Mouse (Mus musculus) layer of hippocampus, adult 11-12 months (tissue): ENCODE data around the gene Fbxl19.
"Not testable (repeated sequence)": the region's sequence is repeated elsewhere in the genome, so short reads cannot be mapped to it uniquely, and the experiment has no call there.

Source experiments
- DNase-seq: peaks from one replicate; pipeline ENCODE4 v3.0.0; 2022; ENCODE audit warnings: low spot score

Gene Fbxl19

GRCm38 (mm10) chr7:127730170-127730569, 14.2 kb upstream of the Fbxl19 start:
- no peak for DNase-seq

DNA sequence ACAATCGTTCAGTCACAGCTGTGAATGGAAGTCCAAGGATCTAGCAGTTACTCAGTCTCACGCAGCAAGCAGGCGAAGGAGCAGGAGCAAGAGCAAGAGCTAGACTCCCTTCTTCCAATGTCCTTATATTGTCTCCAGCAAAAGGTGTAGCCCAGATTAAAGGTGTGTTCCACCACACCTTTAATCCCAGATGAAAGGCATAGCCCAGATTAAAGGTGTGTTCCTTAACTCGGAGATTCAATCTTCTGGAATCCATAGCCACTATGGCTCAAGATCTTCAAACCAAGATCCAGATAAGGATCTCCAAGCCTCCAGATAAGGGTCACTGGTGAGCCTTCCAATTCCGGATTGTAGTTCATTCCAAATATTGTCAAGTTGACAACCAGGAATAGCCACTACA, 12.3 kb upstream of the Fbxl19 start, which contains the start of gene Ctf2:
TSS of gene Ctf2 (minus strand) at position 101 of the 400 bp plus-strand sequence.
- DNase-seq: not testable (repeated sequence)

DNA sequence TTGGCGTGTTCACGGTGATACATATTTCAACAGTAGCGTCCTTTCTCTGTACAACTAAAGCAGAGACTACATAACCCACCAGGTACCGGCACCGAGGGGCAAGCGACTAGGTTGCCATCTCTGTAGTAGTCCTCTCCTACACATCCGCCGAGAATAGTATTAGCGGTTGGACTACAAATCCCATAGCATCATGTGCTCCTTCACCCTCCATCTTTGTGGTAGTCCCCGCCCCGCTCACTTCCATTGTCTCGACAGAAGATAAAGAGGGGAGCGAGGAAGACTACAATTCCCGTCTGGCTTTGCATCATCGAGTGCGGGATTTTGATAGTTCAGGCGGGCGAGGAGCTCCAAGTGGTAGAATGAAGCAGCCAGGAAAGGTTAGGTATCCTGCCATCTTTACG, 908 bp downstream of the Fbxl19 start:
- peak; percentile 96 for DNase-seq

DNA sequence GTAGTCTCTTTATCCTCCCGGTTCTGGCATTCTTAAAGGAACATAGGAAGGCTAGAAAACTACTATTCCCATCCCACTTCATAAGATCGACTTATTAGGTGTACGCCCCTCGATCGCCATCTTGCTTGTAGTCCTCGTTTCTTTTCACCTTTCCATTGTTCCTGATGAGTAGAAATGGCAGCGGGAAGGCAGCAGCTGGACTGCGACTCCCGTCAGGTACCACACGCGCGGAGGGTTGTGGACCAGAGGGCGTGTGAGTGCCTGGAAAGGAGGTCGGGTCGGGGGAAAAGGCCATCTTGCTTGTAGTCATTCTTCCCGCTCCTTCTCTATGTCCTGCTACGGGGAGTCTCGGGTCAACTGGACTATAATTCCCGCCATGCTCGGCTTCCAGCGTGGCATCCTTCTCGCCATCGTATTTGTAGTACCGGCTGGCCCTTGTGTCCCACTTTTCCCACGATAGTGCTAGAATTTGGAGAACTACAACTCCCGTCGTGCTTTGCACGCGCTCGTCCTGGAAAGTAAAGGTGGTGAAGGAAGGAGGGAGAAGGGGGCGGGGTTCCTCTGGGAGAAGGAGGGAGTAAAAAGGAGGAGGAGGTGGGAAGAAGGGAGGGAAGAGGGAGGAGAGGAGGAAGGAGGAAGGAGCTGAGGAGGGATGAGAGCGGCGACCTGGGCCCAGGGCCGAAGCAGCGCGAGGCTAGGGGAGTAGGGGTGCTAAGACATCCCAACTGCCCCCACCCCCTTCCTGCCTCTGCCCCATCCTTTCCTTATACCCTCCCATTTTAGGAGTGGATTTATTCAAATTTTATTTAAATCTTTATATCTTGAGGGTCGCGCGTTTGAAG, 1.5 kb downstream of the Fbxl19 start:
- peak; percentile 98 for DNase-seq

DNA sequence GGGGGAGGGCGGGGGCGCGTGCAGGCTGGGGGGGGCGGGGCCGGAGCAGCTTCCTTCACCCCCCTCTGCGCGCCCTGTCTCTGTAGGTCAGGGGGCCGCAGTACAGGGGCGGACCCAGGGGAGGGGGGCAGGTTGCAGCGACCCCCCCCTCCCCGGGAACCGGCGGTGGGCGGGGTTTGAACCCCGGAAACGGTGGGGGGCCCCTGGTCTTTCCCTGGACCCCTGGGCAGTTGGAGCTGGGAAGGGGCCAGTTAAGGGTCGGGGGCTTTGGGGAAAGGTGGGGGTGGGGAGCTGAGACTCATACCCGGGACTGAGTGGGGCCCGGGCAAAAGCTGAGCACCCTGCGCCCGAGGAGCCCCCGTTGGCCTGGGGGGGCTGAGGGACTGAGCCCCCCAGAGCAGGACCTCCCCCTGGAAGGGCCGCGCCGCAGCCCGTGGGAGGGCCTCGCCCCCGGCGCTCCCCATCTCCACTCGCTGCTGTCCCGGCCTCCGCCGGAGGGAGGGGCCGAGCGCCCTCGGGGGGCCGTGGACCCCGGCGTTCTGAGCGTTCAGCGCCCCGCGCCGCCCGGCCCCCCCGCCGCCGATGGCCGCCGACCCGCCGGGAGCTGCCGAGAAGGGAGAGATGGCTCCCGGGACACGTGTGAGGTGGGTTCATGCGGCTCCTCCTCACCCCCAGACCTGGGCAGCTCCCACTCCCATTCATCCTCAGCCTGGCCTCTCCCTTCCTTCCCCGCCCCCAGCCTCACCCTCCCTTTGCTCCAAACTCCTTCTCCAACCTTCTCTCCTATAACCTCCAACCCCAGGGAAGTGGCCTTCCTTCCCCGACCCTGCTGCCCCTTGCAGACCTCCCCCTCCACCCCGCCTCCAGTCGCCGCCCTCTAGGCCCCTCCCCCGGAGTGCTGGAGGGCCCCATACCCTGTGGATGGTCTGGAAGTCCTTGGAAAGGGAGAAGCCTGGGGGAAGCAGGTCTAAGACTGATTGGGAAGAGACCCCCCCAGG, 2.5 kb downstream of the Fbxl19 start:
- no peak for DNase-seq

- no peak for DNase-seq
Observed at GRCm38 (mm10) chr7:127747559-127748234, 3.4 kb downstream of the Fbxl19 start.

GRCm38 (mm10) chr7:127748235-127748560, 3.9 kb downstream of the Fbxl19 start:
- no peak for DNase-seq

DNA sequence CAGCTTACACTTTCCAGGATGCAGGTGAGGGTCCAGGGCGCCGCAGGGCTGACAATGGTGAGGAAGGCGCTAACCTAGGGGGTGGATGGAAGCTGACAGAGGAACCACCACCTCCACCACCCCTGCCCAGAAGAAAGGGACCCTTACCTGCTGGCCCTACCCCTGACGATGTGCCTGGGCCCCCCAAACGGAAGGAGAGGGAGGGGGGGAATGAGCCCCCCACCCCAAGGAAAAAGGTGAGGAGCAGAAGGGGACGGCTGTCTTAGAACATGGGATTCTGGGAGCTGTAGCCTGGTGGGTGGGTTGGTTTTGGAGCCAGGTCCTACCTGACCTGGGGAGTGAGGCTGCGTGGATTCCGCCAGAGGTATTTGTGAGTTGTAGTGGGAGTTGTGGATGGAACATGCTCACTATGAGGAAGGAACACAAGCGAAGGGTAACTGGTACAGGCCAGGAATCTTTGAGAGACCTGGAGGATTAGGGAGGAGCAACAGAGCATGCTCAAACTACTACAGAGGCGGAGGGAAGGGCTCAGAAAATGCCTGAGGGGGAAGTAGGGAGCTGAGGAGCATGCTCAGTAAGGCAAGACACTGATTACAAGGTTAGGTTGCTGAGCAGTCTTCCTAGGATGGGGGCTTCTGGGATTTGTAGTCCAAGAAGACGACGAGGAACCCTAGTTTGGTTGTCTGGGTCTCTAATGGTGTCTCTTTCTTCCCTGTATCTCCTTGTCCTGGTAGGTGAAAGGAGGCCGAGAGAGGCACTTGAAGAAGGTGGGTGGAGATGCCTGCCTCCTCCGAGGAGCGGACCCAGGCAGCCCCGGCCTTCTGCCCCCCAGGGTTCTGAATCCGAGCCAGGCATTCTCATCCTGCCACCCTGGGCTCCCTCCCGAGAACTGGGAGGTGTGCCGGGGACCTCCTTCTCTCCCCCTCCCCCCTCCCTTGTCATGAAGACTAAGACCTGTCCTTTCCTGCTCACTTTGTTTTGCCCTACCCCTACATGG, 6.1 kb downstream of the Fbxl19 start:
- peak; percentile 57 for DNase-seq

GRCm38 (mm10) chr7:127751619-127752018, 7.3 kb downstream of the Fbxl19 start:
- no peak for DNase-seq

DNA sequence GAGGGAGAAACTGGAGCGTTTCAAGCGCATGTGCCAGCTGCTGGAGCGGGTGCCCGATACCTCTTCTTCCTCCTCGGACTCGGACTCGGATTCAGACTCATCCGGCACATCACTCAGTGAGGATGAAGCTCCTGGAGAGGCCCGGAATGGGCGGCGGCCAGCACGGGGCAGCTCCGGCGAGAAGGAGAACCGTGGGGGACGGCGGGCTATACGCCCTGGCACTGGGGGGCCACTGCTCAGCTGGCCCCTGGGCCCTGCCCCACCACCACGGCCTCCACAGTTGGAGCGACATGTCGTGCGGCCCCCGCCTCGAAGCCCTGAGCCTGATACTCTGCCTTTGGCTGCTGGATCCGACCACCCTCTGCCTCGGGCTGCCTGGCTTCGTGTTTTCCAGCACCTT, 7.7 kb downstream of the Fbxl19 start:
- no peak for DNase-seq

GRCm38 (mm10) chr7:127753158-127753557, 8.8 kb downstream of the Fbxl19 start:
- DNase-seq: no peak

GRCm38 (mm10) chr7:127753741-127754140, 9.4 kb downstream of the Fbxl19 start:
- no peak for DNase-seq

DNA sequence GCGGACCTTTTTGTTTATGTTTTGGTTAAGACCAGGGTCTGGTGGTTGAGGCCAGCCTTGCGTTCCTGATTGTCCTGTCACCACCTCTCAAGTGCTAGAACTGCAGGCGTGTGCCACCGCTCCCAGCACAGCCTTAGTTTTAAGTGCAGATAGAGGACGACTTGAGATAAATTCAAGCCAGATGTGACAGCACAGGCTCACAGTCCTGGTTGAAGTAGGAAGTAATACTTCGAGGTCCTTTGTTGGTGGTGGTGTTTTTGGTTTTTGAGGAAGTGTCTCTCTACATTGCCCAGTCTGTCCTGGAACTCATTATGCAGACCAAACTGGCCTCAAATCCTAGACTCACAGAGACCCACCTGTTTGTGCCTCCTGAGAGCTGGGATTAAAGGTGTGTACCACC, 15.4 kb downstream of the Fbxl19 start:
- no peak for DNase-seq

DNA sequence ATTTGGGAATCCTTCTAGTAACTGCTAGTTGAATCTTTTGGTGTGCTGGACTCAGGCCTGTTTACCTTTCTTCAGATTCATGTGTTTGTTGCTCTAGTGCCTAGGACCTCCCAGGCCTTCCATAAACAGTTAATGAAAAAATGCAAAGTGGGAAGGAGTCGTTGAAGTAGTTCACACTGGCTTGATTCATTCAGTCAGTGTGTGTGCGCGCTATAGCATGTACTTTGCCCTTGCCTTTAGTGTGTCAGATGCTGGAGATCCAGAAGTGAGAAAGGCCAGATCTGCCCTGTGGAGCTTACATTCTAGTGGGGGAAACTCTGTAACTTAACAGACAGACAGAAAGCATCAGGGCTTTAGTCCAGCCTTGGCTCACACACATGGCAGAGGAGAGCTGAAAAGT, 16.1 kb downstream of the Fbxl19 start:
- DNase-seq: no peak

DNA sequence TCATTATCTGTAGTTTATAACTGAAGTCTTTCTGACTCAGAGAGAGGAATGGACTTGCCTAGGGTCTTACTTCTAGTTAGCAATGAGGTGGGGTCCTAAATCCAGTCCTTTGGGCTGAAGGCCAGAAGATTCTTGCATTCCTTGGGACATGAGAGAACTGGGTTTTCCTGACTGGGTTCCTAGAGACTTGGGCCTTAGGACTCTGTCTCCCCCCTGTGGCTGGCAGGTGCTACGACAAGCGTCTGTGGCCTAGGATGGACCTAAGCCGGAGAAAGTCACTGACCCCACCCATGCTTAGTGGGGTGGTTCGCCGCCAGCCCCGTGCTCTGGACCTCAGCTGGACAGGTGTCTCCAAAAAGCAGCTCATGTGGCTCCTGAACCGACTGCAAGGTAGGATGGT, 16.7 kb downstream of the Fbxl19 start:
- peak; percentile 72 for DNase-seq

DNA sequence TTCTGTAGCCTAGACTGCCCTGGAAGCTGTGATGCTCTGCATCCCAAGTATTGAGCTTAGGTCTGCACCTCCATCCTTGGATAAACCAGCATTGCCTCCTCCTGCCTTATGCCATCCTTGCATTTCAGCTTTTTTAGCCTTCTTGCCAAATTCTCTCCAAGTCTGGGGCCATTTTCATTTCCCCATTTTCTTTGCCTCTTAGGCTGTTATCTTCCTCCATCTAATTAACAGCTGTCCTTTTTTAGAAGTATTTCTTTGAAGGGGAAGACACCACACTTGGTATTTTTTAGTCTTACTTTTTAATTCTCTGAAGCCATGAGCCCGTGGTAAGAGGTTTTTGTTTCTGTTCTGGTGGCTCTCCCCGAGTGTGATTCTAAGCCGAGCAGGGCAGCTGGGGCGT, 19.3 kb downstream of the Fbxl19 start:
- no peak for DNase-seq

- no peak for DNase-seq
Observed at GRCm38 (mm10) chr7:127765756-127766155, 21.4 kb downstream of the Fbxl19 start.

DNA sequence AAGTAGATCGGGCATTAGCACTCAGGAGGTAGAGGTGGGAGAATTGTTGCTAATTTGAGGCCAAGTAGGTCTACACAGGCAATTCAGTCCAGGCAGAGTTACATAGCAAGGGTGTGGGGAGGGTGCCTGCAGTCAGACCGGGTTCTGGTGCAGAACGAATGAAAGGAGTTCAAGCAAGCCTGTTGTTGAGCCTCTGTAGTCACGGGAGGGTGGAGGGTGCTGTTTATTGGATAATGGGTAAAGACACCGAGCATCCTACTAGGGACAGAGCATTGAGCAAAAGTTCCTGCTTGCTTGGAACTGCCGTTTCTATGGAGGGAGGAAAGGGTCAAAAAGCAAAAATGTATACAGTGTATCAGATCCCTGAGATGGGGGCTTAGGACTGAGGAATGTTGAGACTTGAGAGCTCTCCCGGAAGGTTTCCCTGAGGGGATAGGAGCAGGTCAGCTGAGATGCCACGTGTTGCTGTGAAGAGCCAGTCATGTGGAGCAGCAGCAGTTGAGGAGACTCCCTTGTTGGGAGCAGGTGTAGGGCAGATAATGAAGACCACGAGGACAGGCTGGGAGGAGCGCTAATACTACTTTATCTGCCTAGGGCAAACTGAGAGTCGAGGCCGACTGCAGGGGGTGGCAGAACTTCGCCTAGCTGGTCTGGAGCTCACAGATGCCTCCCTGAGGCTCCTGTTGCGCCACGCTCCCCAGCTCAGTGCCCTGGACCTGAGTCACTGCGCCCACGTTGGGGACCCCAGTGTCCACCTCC, 22.7 kb downstream of the Fbxl19 start:
- no peak for DNase-seq

DNA sequence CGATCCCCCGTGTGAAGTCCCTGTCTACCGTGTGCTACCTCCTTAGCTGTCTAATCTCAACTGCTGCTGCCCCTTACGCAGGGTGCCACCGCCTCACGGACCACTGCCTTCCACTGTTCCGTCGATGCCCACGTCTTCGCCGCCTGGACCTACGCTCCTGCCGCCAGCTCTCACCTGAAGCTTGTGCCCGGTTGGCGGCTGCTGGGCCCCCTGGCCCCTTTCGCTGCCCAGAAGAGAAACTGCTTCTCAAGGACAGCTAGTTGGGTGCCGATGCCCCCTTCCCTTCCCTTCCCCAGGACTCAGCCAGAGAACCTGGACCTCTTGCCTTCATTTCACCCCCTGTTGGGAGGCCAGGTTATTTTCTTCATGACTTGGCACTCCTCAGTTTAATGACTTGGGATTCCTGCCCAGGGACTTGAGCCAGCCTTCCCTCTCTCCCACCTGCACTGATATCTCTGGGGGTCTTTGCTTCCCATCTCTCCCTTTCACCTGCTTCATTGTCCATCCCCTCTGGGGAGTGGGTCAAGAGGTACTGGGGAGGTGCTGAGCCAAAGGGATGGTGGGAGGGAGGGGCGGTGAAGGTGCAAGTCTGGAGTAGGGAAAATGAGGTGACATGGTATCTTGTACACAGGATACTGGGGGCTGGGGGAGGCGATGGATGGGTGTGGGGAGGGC, 23.5 kb downstream of the Fbxl19 start:
- no peak for DNase-seq
